Mouse (Mus musculus) ES-E14 (cell line): ENCODE data around the gene Fank1. TPM values are rescaled to one million over a fixed set of nuclear protein-coding genes. Genes with fewer than 3 reads are reported as not detected.

ENCODE experiments used
- DNase-seq: peaks from one replicate; pipeline ENCODE4 v3.0.0-alpha.2; 2013; ENCODE audit warnings: low read depth, low spot score
- H3K27ac ChIP-seq: 2 replicates; pipeline ENCODE4 v1.5.1; 2012; ENCODE audit warnings: low read depth, mild to moderate bottlenecking, low read length, moderate library complexity, mixed read lengths; ENCODE audit not compliant: poor library complexity, insufficient read depth, severe bottlenecking
- H3K36me3 ChIP-seq: 2 replicates; pipeline ENCODE4 v1.6.1; 2012; ENCODE audit warnings: mild to moderate bottlenecking, low read length, moderate library complexity, mixed read lengths; ENCODE audit not compliant: control insufficient read depth, poor library complexity, insufficient read depth, severe bottlenecking
- H3K4me1 ChIP-seq, 2 experiments: fragments of 150-350 bp in 1 of 2; sonication (generic) in 1 of 2; 2 replicates each; pipeline ENCODE4 v1.6.1; 2012; ENCODE audit warnings: low read length in 2 of 2, mild to moderate bottlenecking in 1 of 2, mixed read lengths in 1 of 2; ENCODE audit not compliant: control insufficient read depth in 2 of 2, insufficient read depth in 2 of 2, poor library complexity in 1 of 2
- H3K4me3 ChIP-seq, 2 experiments: fragments of 150-350 bp in 1 of 2; sonication (generic) in 1 of 2; 2 replicates each; pipeline ENCODE4 v1.5.1; 2012; ENCODE audit warnings: low read length in 2 of 2, low read depth in 1 of 2, mild to moderate bottlenecking in 1 of 2, mixed read lengths in 1 of 2; ENCODE audit not compliant: insufficient read depth in 1 of 2, poor library complexity in 1 of 2, severe bottlenecking in 1 of 2
- H3K9ac ChIP-seq: 2 replicates; pipeline ENCODE4 v1.6.1; 2012; ENCODE audit warnings: low read depth, mild to moderate bottlenecking, low read length, mixed read lengths; ENCODE audit not compliant: poor library complexity, insufficient read depth, severe bottlenecking
- H3K9me3 ChIP-seq: fragments of 150-350 bp; sonication (generic); 2 replicates; pipeline ENCODE4 v1.6.1; 2012; ENCODE audit warnings: low read depth, mild to moderate bottlenecking, low read length; ENCODE audit not compliant: control insufficient read depth, insufficient read depth
- CHD2 ChIP-seq: IDR thresholded peaks from 2 replicates; pipeline ENCODE4 v1.6.1; 2014; ENCODE audit warnings: mild to moderate bottlenecking, low read depth, low read length, inconsistent platforms
- HCFC1 ChIP-seq: IDR thresholded peaks from 2 replicates; pipeline ENCODE4 v1.6.1; 2012; ENCODE audit warnings: low read length, inconsistent platforms, borderline replicate concordance; ENCODE audit not compliant: insufficient read depth
- MAFK ChIP-seq: IDR thresholded peaks from 2 replicates; pipeline ENCODE4 v1.6.1; 2014; ENCODE audit warnings: mild to moderate bottlenecking, low read depth, low read length, inconsistent platforms; ENCODE audit not compliant: insufficient read depth
- ZC3H11A ChIP-seq: IDR thresholded peaks from 2 replicates; pipeline ENCODE4 v1.6.1; 2012; ENCODE audit warnings: low read depth, mild to moderate bottlenecking, inconsistent platforms, low read length, borderline replicate concordance
- ZNF384 ChIP-seq: IDR thresholded peaks from 2 replicates; pipeline ENCODE4 v1.6.1; 2012; ENCODE audit warnings: low read depth, low read length, inconsistent platforms
- in situ Hi-C, 2 experiments: fragments of 600-800 bp; cut with MboI; formaldehyde crosslinking; loops; one replicate each; pipeline ENCODE4 v1.15.1; 2025; ENCODE audit warnings: low sequenced_read_pairs in 2 of 2, inconsistent platforms in 1 of 2; ENCODE audit not compliant: unreplicated experiment in 2 of 2
- total RNA-seq: library from RNA; depleted of rRNA; stranded (reverse); fragments of 300-350 nt; gene quantifications from 2 replicates; pipeline ENCODE4 v1.2.3, GENCODE M21; 2012

Gene Fank1
- total RNA-seq, 1 experiment: 0.62 TPM

DNA sequence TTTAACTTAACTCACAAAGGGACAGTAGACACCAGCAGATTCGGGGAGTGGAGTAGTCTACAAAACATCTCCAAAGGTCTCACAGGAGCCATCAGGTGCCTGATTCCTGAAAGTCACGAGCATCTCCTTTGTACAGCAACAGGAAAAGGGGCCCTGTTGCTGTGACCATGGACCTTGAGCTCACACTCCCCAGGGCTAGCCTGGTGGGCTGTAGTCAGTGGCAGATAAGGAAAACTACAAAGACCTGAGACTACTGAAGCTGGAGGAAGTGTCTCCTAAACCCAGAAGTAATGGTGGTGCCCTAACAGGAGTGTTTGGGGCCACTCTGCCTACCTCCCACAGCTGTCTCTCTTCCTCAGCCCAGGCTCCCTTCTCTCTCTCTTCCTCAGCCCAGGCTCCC is 12.2 kb upstream of the Fank1 start:
- H3K36me3 ChIP-seq: no peaks in the 10 kb centered on the region
- in situ Hi-C loops: no loop called here
- H3K9me3 ChIP-seq: no peaks in the 10 kb centered on the region
- no peak overlapping the region for H3K27ac ChIP-seq
- H3K4me1 ChIP-seq: peaks cover 0 to 3% of the 10 kb centered on the region in 2 experiments; a peak in 1 of 4 replicates
- DNase-seq: no peak
- no peak overlapping the region for H3K9ac ChIP-seq
- TF ChIP-seq MAFK: no peak
- TF ChIP-seq HCFC1: no peak
- TF ChIP-seq ZC3H11A: no peak
- no peak for TF ChIP-seq CHD2
- no peak for TF ChIP-seq ZNF384
- H3K4me3 ChIP-seq: no peak overlapping the region

DNA sequence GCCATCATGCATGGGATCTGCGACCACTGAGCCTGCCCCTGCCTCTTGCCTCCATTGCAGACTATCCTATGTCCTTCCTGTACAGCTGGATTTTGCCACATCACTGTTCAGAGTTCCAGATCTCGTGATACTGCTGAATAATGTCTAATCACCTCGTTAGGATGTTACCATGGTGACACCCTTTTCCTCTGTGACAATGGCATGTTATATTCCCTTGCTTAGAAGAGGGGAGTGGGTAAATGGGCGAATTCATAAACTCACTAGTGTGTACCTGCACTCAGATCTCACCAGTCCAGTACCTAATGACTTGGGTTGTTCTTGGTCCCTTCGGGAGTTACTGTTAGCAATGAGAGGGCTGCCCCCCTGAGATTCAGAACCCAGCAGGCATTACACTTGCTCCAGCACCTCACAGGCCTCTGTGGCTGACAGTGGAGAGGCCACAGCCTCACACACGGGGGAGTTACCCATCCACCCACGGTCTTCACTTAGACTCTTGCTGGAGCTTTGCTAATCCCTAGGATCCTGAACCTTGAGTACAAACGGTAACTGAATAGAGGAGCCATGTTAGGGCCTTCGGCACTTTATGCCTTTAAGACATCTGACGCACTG is 11.3 kb upstream of the Fank1 start:
- Histone ChIP-seq H3K9ac (no peak overlapping the region), H3K9me3 (no peaks in the 10 kb centered on the region), H3K4me3 (no peak overlapping the region), H3K4me1 (peaks cover 0 to 3% of the 10 kb centered on the region in 2 experiments; a peak in 1 of 4 replicates), H3K36me3 (no peaks in the 10 kb centered on the region), H3K27ac (no peak overlapping the region)
- DNase-seq: no peak
- in situ Hi-C loops: no loop called here
- no peak for TF ChIP-seq ZNF384
- TF ChIP-seq MAFK: no peak
- no peak for TF ChIP-seq CHD2

DNA sequence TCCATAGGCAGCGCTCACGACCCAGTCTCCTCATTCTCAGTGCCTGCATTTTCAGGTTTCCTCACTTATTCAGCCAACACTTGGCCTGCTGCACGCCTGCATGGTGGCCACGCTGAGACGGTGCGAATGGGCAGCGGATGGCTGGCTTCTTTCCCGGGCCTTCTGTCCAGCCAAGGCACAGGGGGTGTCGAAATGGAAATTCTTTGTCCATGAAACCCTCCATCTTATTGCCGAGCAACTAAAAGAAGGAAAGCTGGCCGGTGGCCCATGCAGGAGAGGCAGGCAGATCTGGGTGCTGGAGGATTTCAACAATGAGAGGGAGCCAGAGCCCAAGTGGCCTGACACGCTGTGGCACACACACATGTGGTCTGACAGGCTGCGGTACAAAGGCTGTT is 10.8 kb upstream of the Fank1 start:
- Histone ChIP-seq H3K36me3 (no peaks in the 10 kb centered on the region), H3K9ac (0 out of 2 replicates have a peak overlapping the region, but pooled peaks have one; percentile 5), H3K9me3 (no peaks in the 10 kb centered on the region), H3K4me1 (peaks cover 0 to 3% of the 10 kb centered on the region in 2 experiments; a peak in 1 of 4 replicates), H3K27ac (no peak overlapping the region), H3K4me3 (no peak overlapping the region)
- TF ChIP-seq ZC3H11A (no peak), MAFK (no peak), CHD2 (no peak), ZNF384 (no peak), HCFC1 (no peak)
- in situ Hi-C loops: no loop called here
- no peak for DNase-seq

DNA sequence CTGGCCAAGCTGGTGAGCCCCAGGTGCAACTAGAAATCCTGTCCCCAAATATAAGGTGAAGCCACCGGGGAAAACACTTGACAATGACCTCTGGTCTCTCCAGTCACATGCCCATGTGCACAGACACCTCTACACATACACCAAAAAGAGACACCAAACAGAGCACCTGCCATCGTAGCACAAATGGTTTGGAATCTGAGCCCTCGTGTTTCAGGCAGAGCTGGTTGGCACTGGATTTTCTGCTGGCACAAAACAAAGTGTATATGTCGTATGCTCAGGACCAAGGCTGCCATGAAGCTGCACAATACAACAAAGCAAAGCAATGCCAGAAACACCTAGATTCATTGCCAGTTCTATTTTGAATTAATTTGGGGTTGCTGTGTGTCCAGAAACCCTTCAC is 8.6 kb upstream of the Fank1 start:
- no peak overlapping the region for H3K27ac ChIP-seq
- in situ Hi-C loops: no loop called here
- no peak overlapping the region for H3K9ac ChIP-seq
- no peak for DNase-seq
- TF ChIP-seq ZC3H11A: no peak
- no peak for TF ChIP-seq ZNF384
- no peak for TF ChIP-seq HCFC1
- no peak for TF ChIP-seq MAFK
- TF ChIP-seq CHD2: no peak
- H3K36me3 ChIP-seq: no peaks in the 10 kb centered on the region
- H3K4me3 ChIP-seq: no peak overlapping the region
- H3K4me1 ChIP-seq: peaks cover 0 to 6% of the 10 kb centered on the region in 2 experiments; a peak in 1 of 4 replicates
- H3K9me3 ChIP-seq: no peaks in the 10 kb centered on the region

DNA sequence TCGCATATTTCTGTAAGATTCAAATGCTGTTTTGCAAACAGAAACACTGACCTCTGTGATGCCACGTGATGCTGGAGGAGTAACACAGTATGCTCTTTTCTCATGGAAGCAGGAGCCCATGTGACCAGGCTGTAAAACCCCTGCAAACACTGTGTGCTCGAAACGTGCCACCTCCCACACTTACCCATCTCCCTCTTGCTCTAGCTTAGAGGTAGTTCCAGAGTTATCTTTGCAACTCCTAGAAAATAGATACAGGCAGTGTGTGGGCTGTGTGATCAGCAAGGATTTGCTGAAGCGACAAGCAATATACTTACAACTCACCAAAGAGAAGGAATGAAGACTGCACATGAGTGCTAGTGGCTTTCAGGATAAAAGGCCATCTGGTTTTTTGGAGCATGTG is 8.1 kb upstream of the Fank1 start:
- Histone ChIP-seq H3K9me3 (no peaks in the 10 kb centered on the region), H3K4me1 (peaks cover 0 to 6% of the 10 kb centered on the region in 2 experiments; a peak in 1 of 4 replicates), H3K9ac (no peak overlapping the region), H3K27ac (no peak overlapping the region), H3K4me3 (no peak overlapping the region), H3K36me3 (no peaks in the 10 kb centered on the region)
- TF ChIP-seq HCFC1 (no peak), CHD2 (no peak), ZNF384 (no peak), ZC3H11A (no peak), MAFK (no peak)
- DNase-seq: no peak
- in situ Hi-C loops: no loop called here
